Mouse (Mus musculus) neural tube, embryonic 14.5 days (tissue): ENCODE measurements around the gene Tsnaxip1. TPM values are rescaled to one million over a fixed set of nuclear protein-coding genes. Genes with fewer than 3 reads are reported as not detected.

Experiments
- ATAC-seq: fragments of 200-750 bp; cut with Nextera tagmentation; 2 replicates; pipeline ENCODE4 v1.8.0; 2017; ENCODE audit warnings: low read depth, mild to moderate bottlenecking, moderate TSS enrichment, moderate library complexity
- H3K27ac ChIP-seq: fragments of 300-500 bp; sonication (generic); 2 replicates; pipeline ENCODE4 v1.5.1; 2014; ENCODE audit warnings: low read depth, mild to moderate bottlenecking, control low read depth, low read length, moderate library complexity, mixed read lengths
- H3K27me3 ChIP-seq: fragments of 300-500 bp; sonication (generic); 2 replicates; pipeline ENCODE4 v1.6.1; 2014; ENCODE audit warnings: low read length; ENCODE audit not compliant: control insufficient read depth, insufficient read depth
- H3K36me3 ChIP-seq: fragments of 300-500 bp; sonication (generic); 2 replicates; pipeline ENCODE4 v1.6.1; 2014; ENCODE audit warnings: low read length, mixed read lengths; ENCODE audit not compliant: control insufficient read depth, insufficient read depth
- H3K4me1 ChIP-seq: fragments of 300-500 bp; sonication (generic); 2 replicates; pipeline ENCODE4 v1.6.1; 2014; ENCODE audit warnings: low read length; ENCODE audit not compliant: control insufficient read depth, insufficient read depth
- H3K4me2 ChIP-seq: fragments of 300-500 bp; sonication (generic); 2 replicates; pipeline ENCODE4 v1.6.1; 2014; ENCODE audit warnings: mild to moderate bottlenecking, low read depth, low read length, control low read depth
- H3K4me3 ChIP-seq: fragments of 300-500 bp; sonication (generic); 2 replicates; pipeline ENCODE4 v1.5.1; 2014; ENCODE audit warnings: low read depth, low read length, control low read depth, mixed read lengths
- H3K9ac ChIP-seq: fragments of 300-500 bp; sonication (generic); replicated peaks from 2 replicates; pipeline ENCODE4 v1.6.1; 2014; ENCODE audit warnings: low read depth, mild to moderate bottlenecking, control low read depth, low read length, mixed read lengths
- H3K9me3 ChIP-seq: fragments of 300-500 bp; sonication (generic); 2 replicates; pipeline ENCODE4 v1.6.1; 2016; ENCODE audit warnings: low read length; ENCODE audit not compliant: control insufficient read depth
- WGBS: fragments of 180-500 bp; shearing (Covaris S2); extraction: QIAGEN DNeasy Blood & Tissue Kit; methylation state at CpG from one replicate; pipeline ENCODE4 v1.1.7; 2014; 5-methylcytosine and 5-hydroxymethylcytosine counted together
- polyA plus RNA-seq: library from polyadenylated mRNA; unstranded; fragments of >200 nt; fragmentation: Nextera tagmentation; extraction: Ambion mirVana; gene quantifications from 2 replicates; pipeline ENCODE4 v1.2.1, GENCODE M21; 2014

Gene Tsnaxip1
- 0.26 and 0.28 TPM in 2 replicates for polyA plus RNA-seq

DNA sequence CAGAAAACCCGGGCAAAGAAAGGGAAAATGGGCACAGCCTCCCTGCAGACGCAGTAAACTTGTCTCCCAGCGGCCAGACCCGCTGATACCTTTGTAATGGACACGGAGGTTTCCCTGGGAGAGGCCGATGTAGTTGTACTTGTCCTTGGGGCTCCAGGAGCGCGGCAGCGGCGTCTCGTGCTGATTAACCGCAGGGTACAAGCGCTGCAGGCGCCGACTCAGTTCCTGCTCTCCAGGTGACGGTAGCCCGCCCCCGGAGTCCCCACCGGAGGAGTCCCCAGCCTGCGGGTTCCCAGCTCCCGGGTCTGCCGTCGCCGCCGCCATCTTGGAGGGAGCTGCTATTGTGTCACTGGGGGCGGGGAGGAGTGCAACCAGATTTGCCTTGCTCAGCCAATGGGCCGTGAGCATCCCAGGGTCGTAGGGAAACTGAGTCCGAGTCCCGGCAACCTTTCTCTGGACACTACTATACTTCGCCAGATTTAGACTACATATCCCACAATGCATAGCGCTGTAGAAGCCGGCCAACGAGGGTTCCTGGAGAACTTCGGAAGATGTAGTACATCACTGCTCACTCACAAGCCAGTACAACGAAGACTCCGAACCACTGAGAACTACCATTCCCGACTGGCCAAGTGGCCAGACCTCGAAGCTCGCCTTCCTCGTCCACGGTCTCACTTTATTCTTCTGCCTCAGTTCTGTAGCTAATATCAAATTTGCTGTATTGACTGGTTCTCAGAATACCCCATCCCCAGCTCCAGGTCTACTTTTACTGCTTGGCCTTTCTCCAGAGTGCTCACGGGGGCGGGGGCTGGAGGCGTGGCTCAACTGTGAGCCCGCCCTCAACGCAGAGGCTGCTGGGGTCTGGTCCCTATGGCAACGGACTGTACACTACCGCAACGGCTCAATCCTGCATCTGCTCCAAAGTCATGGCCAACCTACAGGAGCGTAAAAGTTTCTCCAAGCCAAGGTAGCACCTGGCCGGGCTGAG, at the start of gene Tsnaxip1, which contains the start of gene Ranbp10:
Gene Tsnaxip1 (plus strand): TSS at position 871 of the 988 bp plus-strand sequence.
Gene Ranbp10 (minus strand): TSS at position 490 of the 988 bp plus-strand sequence.
- Histone ChIP-seq H3K4me2 (peak within 1 kb of the TSS; percentile 96), H3K27ac (peak within 1 kb of the TSS; percentile 71), H3K4me1 (peaks cover 10% of the 10 kb centered on the region), H3K9me3 (no peaks in the 10 kb centered on the region), H3K27me3 (no peaks in the 10 kb centered on the region; the same call in 1 of the 2 replicates), H3K9ac (peak within 1 kb of the TSS; percentile 92), H3K4me3 (peak within 1 kb of the TSS; percentile 98), H3K36me3 (peaks cover 14% of the 10 kb centered on the region; the same call in 1 of the 2 replicates)
- WGBS, result 0% methylated on average over 51 of the region's 52 CpGs
- peak; percentile 99 for ATAC-seq

DNA sequence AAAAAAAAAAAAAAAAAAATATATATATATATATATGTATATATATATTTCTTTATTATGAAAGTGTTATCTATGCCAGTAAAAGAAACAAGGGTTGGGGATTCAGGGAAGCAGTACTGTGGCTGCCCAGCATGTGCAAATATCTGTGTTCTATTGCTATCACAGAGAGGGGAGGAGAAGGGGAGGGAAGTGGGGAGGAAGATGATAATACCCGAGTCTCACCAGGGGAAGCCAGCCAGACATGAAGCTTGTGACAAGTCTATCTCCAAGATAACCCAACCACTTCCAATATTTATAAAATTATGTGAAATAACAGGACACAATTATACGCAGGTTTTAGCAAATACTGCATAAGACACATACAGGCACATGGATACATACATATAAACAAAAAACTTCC, 49.7 kb upstream of the Tsnaxip1 start:
- Histone ChIP-seq H3K4me2 (no peak overlapping the region), H3K27me3 (no peaks in the 10 kb centered on the region), H3K4me1 (no peaks in the 10 kb centered on the region), H3K27ac (no peak overlapping the region), H3K36me3 (peaks cover 49% of the 10 kb centered on the region), H3K4me3 (no peak overlapping the region), H3K9me3 (no peaks in the 10 kb centered on the region), H3K9ac (no peak overlapping the region)
- WGBS, result 96% methylated on average over 2 of the region's 2 CpGs
- ATAC-seq, result no peak

DNA sequence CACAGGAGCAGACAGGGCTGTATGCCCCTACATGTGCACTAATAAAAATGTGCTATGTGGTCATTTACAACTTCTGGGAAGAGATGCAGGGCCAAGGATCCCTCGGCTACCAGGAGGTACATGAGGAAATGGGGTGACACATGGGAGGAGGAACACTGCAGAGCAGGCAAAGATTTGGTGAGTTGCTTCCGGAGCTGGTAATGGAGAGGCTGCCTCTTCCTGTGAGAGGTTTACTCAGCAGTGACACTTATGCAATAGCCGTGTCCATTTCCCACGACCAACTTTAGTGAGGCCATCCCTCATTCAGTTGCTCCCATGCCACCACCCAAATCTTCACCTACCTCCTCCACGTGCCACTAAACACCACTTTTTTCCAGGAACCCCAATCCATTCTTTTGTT, 47.2 kb upstream of the Tsnaxip1 start:
- H3K4me3 ChIP-seq, result no peak overlapping the region
- no peaks in the 10 kb centered on the region for H3K4me1 ChIP-seq
- no peaks in the 10 kb centered on the region for H3K9me3 ChIP-seq
- 95% methylated on average over 5 of the region's 5 CpGs for WGBS
- ATAC-seq, result no peak
- no peak overlapping the region for H3K27ac ChIP-seq
- H3K27me3 ChIP-seq, result no peaks in the 10 kb centered on the region
- no peak overlapping the region for H3K4me2 ChIP-seq
- H3K36me3 ChIP-seq, result peaks cover 30% of the 10 kb centered on the region
- H3K9ac ChIP-seq, result no peak overlapping the region

DNA sequence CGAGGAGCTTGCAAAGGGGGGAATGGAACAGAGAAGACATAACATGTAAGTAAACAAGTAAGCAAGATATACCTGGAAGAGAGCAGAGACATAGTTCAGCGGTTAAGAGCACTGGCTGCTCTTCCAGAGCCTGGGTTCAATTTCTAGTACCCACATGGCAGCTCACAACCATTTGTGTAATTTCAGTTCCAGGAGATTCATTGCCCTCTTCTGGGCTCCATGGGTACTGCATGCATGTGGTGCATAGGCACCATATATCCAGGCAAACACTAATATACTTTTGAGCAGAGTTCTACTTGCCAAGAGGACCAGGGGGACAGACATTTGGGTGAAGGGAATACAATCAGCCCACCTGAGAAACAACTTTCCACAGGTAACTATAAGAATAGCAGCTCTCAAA, 39.3 kb upstream of the Tsnaxip1 start:
- H3K36me3 ChIP-seq, result peaks cover 5% of the 10 kb centered on the region; the same call in 1 of the 2 replicates
- 93% methylated on average over 2 of the region's 2 CpGs for WGBS

DNA sequence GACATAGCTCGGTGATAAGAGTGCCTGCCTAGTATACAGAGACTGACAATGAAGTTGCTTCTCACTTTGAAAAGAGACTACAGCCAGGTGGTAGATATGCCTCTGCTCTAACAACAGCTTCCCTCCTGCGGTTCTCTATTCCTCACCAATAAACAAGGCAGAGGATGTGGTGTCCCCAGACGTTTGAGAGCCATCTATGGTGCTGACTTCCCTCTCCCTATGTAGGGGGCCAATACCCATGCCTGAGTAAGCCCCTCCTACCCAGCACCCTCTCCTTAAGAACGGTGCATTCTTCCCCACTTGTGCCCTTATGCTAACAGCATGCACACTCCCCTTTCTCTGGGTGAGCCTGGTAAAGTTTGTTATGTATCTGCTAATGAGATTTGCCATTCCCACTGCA, 38.6 kb upstream of the Tsnaxip1 start:
- 67% methylated on average over 4 of the region's 4 CpGs for whole genome bisulfite sequencing
- H3K9ac ChIP-seq, result no peak overlapping the region
- H3K4me2 ChIP-seq, result no peak overlapping the region
- no peaks in the 10 kb centered on the region for H3K9me3 ChIP-seq
- H3K27ac ChIP-seq, result no peak overlapping the region
- no peaks in the 10 kb centered on the region for H3K27me3 ChIP-seq
- H3K4me1 ChIP-seq, result no peaks in the 10 kb centered on the region
- H3K36me3 ChIP-seq, result peaks cover 5% of the 10 kb centered on the region; the same call in 1 of the 2 replicates
- no peak for ATAC-seq
- no peak overlapping the region for H3K4me3 ChIP-seq

More for the DNA sequence above, 39.3 kb upstream of the Tsnaxip1 start:
- no peak overlapping the region for H3K9ac ChIP-seq
- H3K27ac ChIP-seq, result no peak overlapping the region
- no peak for ATAC-seq
- no peaks in the 10 kb centered on the region for H3K27me3 ChIP-seq
- no peak overlapping the region for H3K4me3 ChIP-seq
- H3K9me3 ChIP-seq, result no peaks in the 10 kb centered on the region
- H3K4me2 ChIP-seq, result no peak overlapping the region
- H3K4me1 ChIP-seq, result no peaks in the 10 kb centered on the region

DNA sequence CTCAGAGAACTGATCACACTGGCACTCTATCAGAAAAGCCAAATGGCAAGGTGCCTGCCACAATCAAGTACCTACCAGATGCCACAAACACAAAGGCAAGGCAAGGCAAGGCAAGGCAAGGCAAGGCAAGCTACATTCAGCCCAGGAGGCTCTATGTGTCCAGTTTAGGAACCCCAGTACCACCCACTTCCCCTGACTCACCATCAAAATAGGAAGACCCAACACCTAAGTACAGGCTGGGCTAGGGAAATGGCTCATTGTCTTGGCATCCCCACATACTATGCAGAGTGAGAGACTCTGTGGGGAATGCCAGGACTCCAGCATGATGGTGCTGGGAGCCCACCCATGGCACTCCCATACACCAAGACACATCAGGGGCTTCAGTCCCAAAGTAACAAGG, 37.9 kb upstream of the Tsnaxip1 start:
- H3K4me3 ChIP-seq, result no peak overlapping the region
- peaks cover 5% of the 10 kb centered on the region; the same call in 1 of the 2 replicates for H3K36me3 ChIP-seq
- no peak overlapping the region for H3K27ac ChIP-seq
- no peak overlapping the region for H3K4me2 ChIP-seq
- H3K9ac ChIP-seq, result no peak overlapping the region
- H3K27me3 ChIP-seq, result no peaks in the 10 kb centered on the region
- H3K9me3 ChIP-seq, result no peaks in the 10 kb centered on the region
- no peaks in the 10 kb centered on the region for H3K4me1 ChIP-seq
- ATAC-seq, result no peak

DNA sequence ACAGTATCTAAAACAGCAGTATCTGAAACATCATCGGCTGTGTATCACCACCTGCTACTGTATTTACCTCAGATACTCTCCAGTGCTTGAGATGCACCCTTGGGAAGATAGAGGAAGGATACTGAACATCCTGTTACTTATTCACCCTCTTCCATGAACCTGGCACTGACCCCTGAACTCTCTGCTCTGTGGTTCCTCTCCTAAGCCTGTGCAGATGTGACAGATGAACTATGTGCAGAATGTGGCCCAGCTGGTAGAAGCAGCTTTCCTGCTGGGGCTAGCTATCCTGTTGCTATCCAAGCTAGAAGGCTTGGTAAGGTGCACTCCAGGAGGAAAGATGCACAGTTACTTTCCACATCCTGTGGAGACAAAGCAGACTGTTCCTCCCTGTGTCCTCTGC, 34.2 kb upstream of the Tsnaxip1 start:
- no peaks in the 10 kb centered on the region for H3K4me1 ChIP-seq
- 100% methylated on average over 1 of the region's 1 CpGs for WGBS
- H3K9ac ChIP-seq, result no peak overlapping the region
- no peaks in the 10 kb centered on the region for H3K36me3 ChIP-seq
- no peak overlapping the region for H3K27ac ChIP-seq
- no peak overlapping the region for H3K4me2 ChIP-seq
- ATAC-seq, result no peak
- H3K27me3 ChIP-seq, result no peaks in the 10 kb centered on the region
- H3K4me3 ChIP-seq, result no peak overlapping the region
- no peaks in the 10 kb centered on the region for H3K9me3 ChIP-seq

DNA sequence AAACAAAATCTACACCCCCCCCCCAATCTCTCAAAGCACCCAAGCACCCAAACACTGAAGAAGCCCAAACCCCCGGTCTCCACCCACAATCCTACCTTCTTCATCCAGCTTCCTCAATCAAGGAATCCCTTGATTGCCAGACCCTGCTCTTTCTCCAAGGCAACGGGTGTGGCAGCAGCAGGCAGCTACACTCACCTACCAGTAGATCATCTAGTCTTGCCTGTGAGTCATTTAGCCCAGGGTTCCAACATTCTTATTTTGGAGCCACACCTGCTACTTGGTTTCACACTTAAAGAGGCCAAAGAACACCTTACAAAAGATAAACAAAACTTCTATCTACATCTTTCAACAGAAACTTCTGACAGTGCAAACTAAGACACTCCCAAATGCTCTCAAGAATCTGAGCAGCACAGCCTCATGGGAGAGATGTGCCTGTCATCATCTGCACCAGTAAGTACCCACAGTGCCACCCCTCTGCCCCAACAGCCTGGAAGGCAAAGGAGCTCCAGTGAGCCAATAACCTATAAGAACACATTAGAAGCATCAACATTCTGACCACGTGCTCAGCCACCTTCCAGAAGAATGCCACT, 33.4 kb upstream of the Tsnaxip1 start:
- WGBS, result 87% methylated on average over 3 of the region's 3 CpGs
- Histone ChIP-seq H3K27me3 (no peaks in the 10 kb centered on the region), H3K4me1 (peaks cover 3% of the 10 kb centered on the region; the same call in 1 of the 2 replicates), H3K36me3 (no peaks in the 10 kb centered on the region), H3K9me3 (no peaks in the 10 kb centered on the region), H3K9ac (no peak overlapping the region), H3K4me2 (no peak overlapping the region), H3K4me3 (no peak overlapping the region), H3K27ac (no peak overlapping the region)
- ATAC-seq, result no peak

DNA sequence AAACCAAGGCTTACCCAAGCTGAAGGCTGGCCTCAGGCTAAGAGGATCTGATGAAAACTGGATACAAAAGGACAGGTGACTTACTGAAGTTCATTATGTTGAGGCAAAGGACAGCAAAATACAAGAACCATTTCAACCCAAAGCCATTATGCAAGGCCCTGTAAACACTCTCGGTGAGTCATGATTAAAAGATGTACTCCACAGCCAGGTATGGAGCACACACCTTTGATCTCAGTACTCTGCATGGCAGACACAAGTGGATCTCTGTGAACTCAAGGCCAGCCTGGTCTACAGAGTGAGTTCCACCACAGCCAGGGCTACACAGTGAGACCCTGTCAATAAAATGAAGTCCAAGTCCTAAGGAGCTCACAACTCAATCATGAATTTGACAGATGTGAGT, 31.7 kb upstream of the Tsnaxip1 start:
- Histone ChIP-seq H3K9me3 (no peaks in the 10 kb centered on the region), H3K4me1 (peaks cover 6% of the 10 kb centered on the region; the same call in 1 of the 2 replicates), H3K27me3 (no peaks in the 10 kb centered on the region), H3K9ac (no peak overlapping the region), H3K4me3 (no peak overlapping the region), H3K4me2 (no peak overlapping the region), H3K27ac (no peak overlapping the region), H3K36me3 (no peaks in the 10 kb centered on the region)
- 92% methylated on average over 1 of the region's 1 CpGs for WGBS
- no peak for ATAC-seq
